Comparison of ENCODE assay signal across 17 mouse cellular contexts in the genomic region with DNA sequence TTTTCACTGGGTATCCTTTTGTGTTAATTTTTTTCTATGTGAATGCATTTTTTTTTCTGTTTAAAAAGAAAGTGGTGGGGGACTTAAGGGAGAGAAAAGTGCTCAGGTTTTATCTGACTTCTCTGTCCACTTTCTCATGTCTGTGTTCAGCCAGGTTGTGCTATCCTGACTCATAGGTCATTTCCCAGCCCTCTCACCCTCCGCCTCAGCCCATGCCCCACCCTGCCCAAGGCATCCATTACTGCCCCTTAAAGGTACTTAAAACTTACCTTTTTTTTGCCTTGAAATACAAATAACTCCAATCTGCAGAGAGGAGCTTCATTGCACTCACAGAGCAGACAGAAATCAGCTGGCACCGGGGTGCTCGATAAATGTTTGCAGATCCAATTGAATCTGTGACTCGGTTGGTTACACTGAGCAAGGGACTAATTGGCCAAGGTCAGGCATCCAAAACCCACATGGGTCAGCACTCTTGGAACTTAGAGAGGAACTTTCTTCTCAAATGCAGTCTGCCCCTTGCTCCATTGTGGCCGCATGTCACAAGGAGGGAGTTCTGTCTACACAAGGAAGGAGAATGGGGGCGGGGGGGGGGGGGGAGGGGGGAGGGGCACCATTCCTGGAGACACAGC. TPM values are rescaled to one million over a fixed set of nuclear protein-coding genes. Genes with fewer than 3 reads are reported as not detected.
DNase-seq lines count a peak whose midpoint lies in the region; ATAC-seq and TF ChIP-seq lines count a peak whose summit lies in the region.
"Had no signal": no experiment of that assay in that cellular context is flagged by ENCODE, and none has a peak within 500 bp of the region (broad histone marks: within the 10 kb centered on the region; RNA-seq: fewer than 3 reads in every experiment).

No protein-coding gene starts in this region.

- peak overlapping the region; percentile 15; the same call in 1 of the 2 replicates for H3K9ac ChIP-seq in forebrain, embryonic 15.5 days (replicated peaks)
- no peak overlapping the region for H3K9ac ChIP-seq in forebrain, embryonic 13.5 days
- H3K9ac ChIP-seq in heart, embryonic 14.5 days (ENCODE audit: low read length) = peak overlapping the region; percentile 47
- peak overlapping the region; percentile 36; the same call in 1 of the 2 replicates for H3K9ac ChIP-seq in lung, embryonic 16.5 days (ENCODE audit: low read length)
- H3K9ac ChIP-seq: hindbrain, embryonic 14.5 days; liver, embryonic 14.5 days had no signal

- no peak for TF ChIP-seq CTCF in testis, adult 2 months (IDR thresholded peaks at IDR 0.05; ENCODE audit: control insufficient read depth, insufficient read depth, insufficient replicate concordance, low read depth, low read length)

- ATAC-seq in forebrain, embryonic 15.5 days (replicated peaks) = no peak
- no peak for ATAC-seq in forebrain, embryonic 13.5 days
- peak; percentile 27; the same call in 1 of the 2 replicates for ATAC-seq in heart, embryonic 14.5 days (ENCODE audit: insufficient number of reproducible peaks, insufficient read depth, low FRiP score, low read depth)
- peak; percentile 72 for ATAC-seq in lung, embryonic 16.5 days (ENCODE audit: low read depth)
- ATAC-seq: CD4-positive, CD25-positive, alpha-beta regulatory T cell, adult 4 months; inflammation-experienced regulatory T-cells, adult 6 months had no signal

- no peak for TF ChIP-seq POLR2A in testis, adult 2 months (IDR thresholded peaks at IDR 0.05; ENCODE audit: control insufficient read depth, low read depth, low read length)

- DNase-seq in heart, postnatal 25 days (ENCODE audit: low spot score) = no peak
- DNase-seq in lung, postnatal 36 days = no peak
- no peak for DNase-seq in testis, postnatal 10 days (ENCODE audit: low spot score)
- DNase-seq: kidney, adult 18-20 months; thymus, postnatal 25 days had no signal

- H3K27ac ChIP-seq in forebrain, embryonic 15.5 days (replicated peaks) = no peak overlapping the region
- H3K27ac ChIP-seq in forebrain, embryonic 13.5 days = no peak overlapping the region
- H3K27ac ChIP-seq in heart, embryonic 14.5 days (replicated peaks in 1 of 2; ENCODE audit: control insufficient read depth in 1 of 2, insufficient read depth in 1 of 2, low read depth in 2 of 2, low read length in 2 of 2) = peak overlapping the region; percentile 54 to 59
- H3K27ac ChIP-seq in lung, embryonic 16.5 days (ENCODE audit: low read length) = peak overlapping the region; percentile 65
- 0 out of 2 replicates have a peak overlapping the region, but pooled peaks have one; percentile 16 for H3K27ac ChIP-seq in testis, adult 2 months (ENCODE audit: control insufficient read depth, insufficient read depth, low read depth, low read length)
- H3K27ac ChIP-seq: gastrocnemius, adult 2 months; hindbrain, embryonic 14.5 days; left cerebral cortex, adult 2 months; liver, embryonic 14.5 days had no signal

- no peaks in the 10 kb centered on the region for H3K27me3 ChIP-seq in forebrain, embryonic 15.5 days
- H3K27me3 ChIP-seq in forebrain, embryonic 13.5 days = 0 out of 2 replicates have a peak, but pooled peaks cover 3% of the 10 kb centered on the region
- no peaks in the 10 kb centered on the region for H3K27me3 ChIP-seq in heart, embryonic 14.5 days (ENCODE audit: control insufficient read depth, insufficient read depth, low read length)
- H3K27me3 ChIP-seq in lung, embryonic 16.5 days (ENCODE audit: control insufficient read depth, insufficient read depth, low read depth, low read length) = no peaks in the 10 kb centered on the region; the same call in 1 of the 2 replicates
- no peaks in the 10 kb centered on the region for H3K27me3 ChIP-seq in testis, adult 2 months (ENCODE audit: control insufficient read depth, insufficient read depth, low read length)

- H3K9me3 ChIP-seq in forebrain, embryonic 15.5 days = no peaks in the 10 kb centered on the region
- H3K9me3 ChIP-seq in forebrain, embryonic 13.5 days (replicated peaks) = no peaks in the 10 kb centered on the region
- no peaks in the 10 kb centered on the region for H3K9me3 ChIP-seq in heart, embryonic 14.5 days (ENCODE audit: control insufficient read depth, low read length)
- no peaks in the 10 kb centered on the region for H3K9me3 ChIP-seq in lung, embryonic 16.5 days (ENCODE audit: control insufficient read depth, low read length)
- H3K9me3 ChIP-seq: forebrain, embryonic 10.5 days had no signal

- H3K4me2 ChIP-seq in forebrain, embryonic 15.5 days (replicated peaks) = peak overlapping the region; percentile 10; the same call in 1 of the 2 replicates
- no peak overlapping the region for H3K4me2 ChIP-seq in forebrain, embryonic 13.5 days
- H3K4me2 ChIP-seq in heart, embryonic 14.5 days (ENCODE audit: low read length) = peak overlapping the region; percentile 48
- peak overlapping the region; percentile 9 for H3K4me2 ChIP-seq in lung, embryonic 16.5 days (ENCODE audit: low read depth, low read length)
- H3K4me2 ChIP-seq: hindbrain, embryonic 14.5 days had no signal

- H3K36me3 ChIP-seq in forebrain, embryonic 15.5 days = no peaks in the 10 kb centered on the region
- no peaks in the 10 kb centered on the region for H3K36me3 ChIP-seq in forebrain, embryonic 13.5 days (ENCODE audit: poor library complexity, severe bottlenecking)
- H3K36me3 ChIP-seq in heart, embryonic 14.5 days (ENCODE audit: control insufficient read depth, insufficient read depth, low read length) = no peaks in the 10 kb centered on the region
- no peaks in the 10 kb centered on the region for H3K36me3 ChIP-seq in lung, embryonic 16.5 days (ENCODE audit: control insufficient read depth, insufficient read depth, low read length)
- H3K36me3 ChIP-seq in testis, adult 2 months (ENCODE audit: control insufficient read depth, insufficient read depth, low read length) = no peaks in the 10 kb centered on the region
- H3K36me3 ChIP-seq: forebrain, embryonic 10.5 days had no signal

- intact Hi-C loops in heart, postnatal 25 days (cut with DNase I) = no loop called here

- 29% methylated on average over 6 of the region's 6 CpGs for WGBS in forebrain, embryonic 15.5 days
- 44% methylated on average over 4 of the region's 6 CpGs for WGBS in forebrain, embryonic 13.5 days
- WGBS in heart, embryonic 14.5 days = 53% methylated on average over 5 of the region's 6 CpGs
- whole genome bisulfite sequencing in lung, embryonic 16.5 days = 26% methylated on average over 4 of the region's 6 CpGs

- peaks cover 15% of the 10 kb centered on the region for H3K4me1 ChIP-seq in forebrain, embryonic 15.5 days
- H3K4me1 ChIP-seq in forebrain, embryonic 13.5 days = peaks cover 12% of the 10 kb centered on the region
- peaks cover 18 to 27% of the 10 kb centered on the region in 2 experiments for H3K4me1 ChIP-seq in heart, embryonic 14.5 days (ENCODE audit: control insufficient read depth in 2 of 2, insufficient read depth in 2 of 2, low read length in 2 of 2)
- H3K4me1 ChIP-seq in lung, embryonic 16.5 days (replicated peaks; ENCODE audit: control insufficient read depth, insufficient read depth, low read length) = peaks cover 18% of the 10 kb centered on the region
- H3K4me1 ChIP-seq in testis, adult 2 months (ENCODE audit: control insufficient read depth, insufficient read depth, low read length) = peaks cover 2% of the 10 kb centered on the region; the same call in 1 of the 2 replicates

- H3K4me3 ChIP-seq in forebrain, embryonic 15.5 days = no peak overlapping the region
- no peak overlapping the region for H3K4me3 ChIP-seq in forebrain, embryonic 13.5 days
- 0 out of 4 replicates have a peak overlapping the region, but pooled peaks of 1 of the 2 experiments have one; percentile 6 for H3K4me3 ChIP-seq in heart, embryonic 14.5 days (ENCODE audit: control insufficient read depth in 1 of 2, insufficient read depth in 1 of 2, low read depth in 1 of 2, low read length in 2 of 2)
- H3K4me3 ChIP-seq in lung, embryonic 16.5 days (ENCODE audit: low read length) = no peak overlapping the region
- H3K4me3 ChIP-seq in testis, adult 2 months (ENCODE audit: control insufficient read depth, low read depth, low read length) = no peak overlapping the region
- H3K4me3 ChIP-seq: forebrain, embryonic 10.5 days; gastrocnemius, adult 2 months; left cerebral cortex, adult 2 months had no signal

RNA-seq across cellular contexts. Expression of gene Rtn4rl1, which starts 27.0 kb away (rescaled TPM):
- polyA plus RNA-seq in forebrain, embryonic 15.5 days (2015; fragmentation: Nextera tagmentation; extraction: Ambion mirVana) = 5.6 and 6.9 TPM in 2 replicates
- polyA plus RNA-seq in forebrain, embryonic 13.5 days (2015; fragmentation: Nextera tagmentation; extraction: Ambion mirVana) = 2.2 and 2.6 TPM in 2 replicates
- 17.0 and 17.3 TPM in 2 replicates for polyA plus RNA-seq in heart, embryonic 14.5 days (2014; fragmentation: Nextera tagmentation; extraction: Ambion mirVana)
- total RNA-seq in heart, postnatal 25 days (2021) = 1 to 10 TPM; 9.7 to 9.8 TPM
- polyA plus RNA-seq in lung, embryonic 16.5 days (2015; fragmentation: Nextera tagmentation; extraction: Ambion mirVana) = 2.0 and 2.9 TPM in 2 replicates
- 3.1 and 3.3 TPM in 2 replicates for polyA plus RNA-seq in testis, adult 2 months (2012; rRNA removed)

RNA-seq across cellular contexts. Expression of gene Dph1, which starts 29.6 kb away (rescaled TPM):
- 14.8 and 16.2 TPM in 2 replicates for polyA plus RNA-seq in forebrain, embryonic 15.5 days (2015; fragmentation: Nextera tagmentation; extraction: Ambion mirVana)
- polyA plus RNA-seq in forebrain, embryonic 13.5 days (2015; fragmentation: Nextera tagmentation; extraction: Ambion mirVana) = 13.9 and 15.8 TPM in 2 replicates
- polyA plus RNA-seq in heart, embryonic 14.5 days (2014; fragmentation: Nextera tagmentation; extraction: Ambion mirVana) = 23.1 and 23.7 TPM in 2 replicates
- 1 to 10 TPM; 7.4 to 9.0 TPM for total RNA-seq in heart, postnatal 25 days (2021)
- 17.1 and 17.9 TPM in 2 replicates for polyA plus RNA-seq in lung, embryonic 16.5 days (2015; fragmentation: Nextera tagmentation; extraction: Ambion mirVana)
- 12.8 and 16.6 TPM in 2 replicates for polyA plus RNA-seq in testis, adult 2 months (2012; rRNA removed)

RNA-seq across cellular contexts. Expression of gene Ovca2, which starts 42.0 kb away (rescaled TPM):
- polyA plus RNA-seq in forebrain, embryonic 15.5 days (2015; fragmentation: Nextera tagmentation; extraction: Ambion mirVana) = 15.4 and 21.6 TPM in 2 replicates
- 22.8 and 25.1 TPM in 2 replicates for polyA plus RNA-seq in forebrain, embryonic 13.5 days (2015; fragmentation: Nextera tagmentation; extraction: Ambion mirVana)
- 19.4 and 19.7 TPM in 2 replicates for polyA plus RNA-seq in heart, embryonic 14.5 days (2014; fragmentation: Nextera tagmentation; extraction: Ambion mirVana)
- total RNA-seq in heart, postnatal 25 days (2021) = 1 to 10 TPM; 6.0 to 6.1 TPM
- polyA plus RNA-seq in lung, embryonic 16.5 days (2015; fragmentation: Nextera tagmentation; extraction: Ambion mirVana) = 24.0 and 24.2 TPM in 2 replicates
- 9.1 and 10.2 TPM in 2 replicates for polyA plus RNA-seq in testis, adult 2 months (2012; rRNA removed)

RNA-seq across cellular contexts. Expression of gene Hic1, which starts 51.3 kb away (rescaled TPM):
- 2.1 and 2.2 TPM in 2 replicates for polyA plus RNA-seq in forebrain, embryonic 15.5 days (2015; fragmentation: Nextera tagmentation; extraction: Ambion mirVana)
- 1.2 and 1.5 TPM in 2 replicates for polyA plus RNA-seq in forebrain, embryonic 13.5 days (2015; fragmentation: Nextera tagmentation; extraction: Ambion mirVana)
- polyA plus RNA-seq in heart, embryonic 14.5 days (2014; fragmentation: Nextera tagmentation; extraction: Ambion mirVana) = 6.4 and 6.8 TPM in 2 replicates
- total RNA-seq in heart, postnatal 25 days (2021) = 10 to 100 TPM; 15.3 to 19.2 TPM
- polyA plus RNA-seq in lung, embryonic 16.5 days (2015; fragmentation: Nextera tagmentation; extraction: Ambion mirVana) = 8.4 and 8.5 TPM in 2 replicates
- 1.3 and 1.7 TPM in 2 replicates for polyA plus RNA-seq in testis, adult 2 months (2012; rRNA removed)

Comparison
In these comparisons a context has a peak if more than half of its experiments do, and no peak if none do; other contexts are left out.
1. ATAC-seq: peak in heart, embryonic 14.5 days (single experiment) and lung, embryonic 16.5 days (single experiment); none in forebrain, embryonic 15.5 days (single experiment) and forebrain, embryonic 13.5 days (single experiment).
2. H3K27ac ChIP-seq: peak in heart, embryonic 14.5 days (2 of 2), lung, embryonic 16.5 days (single experiment) and testis, adult 2 months (single experiment); none in forebrain, embryonic 15.5 days (single experiment) and forebrain, embryonic 13.5 days (single experiment).